Comparison of ENCODE assay signal across 9 mouse cellular contexts in genomic region chr17:25123979-25124378, GRCm38 (mm10). TPM values are rescaled to one million over a fixed set of nuclear protein-coding genes. Genes with fewer than 3 reads are reported as not detected.
DNase-seq lines count a peak whose midpoint lies in the region; ATAC-seq and TF ChIP-seq lines count a peak whose summit lies in the region.
"Had no signal": no experiment of that assay in that cellular context is flagged by ENCODE, and none has a peak within 500 bp of the region (broad histone marks: within the 10 kb centered on the region; RNA-seq: fewer than 3 reads in every experiment).

No protein-coding gene starts in this region.

- no peak for TF ChIP-seq EP300 in ES-Bruce4 (IDR thresholded peaks at IDR 0.05; ENCODE audit: insufficient read depth, low read depth, low read length)

- no peaks in the 10 kb centered on the region for H3K4me1 ChIP-seq in ES-Bruce4 (ENCODE audit: control insufficient read depth, insufficient read depth, low read length)
- H3K4me1 ChIP-seq: hindbrain, embryonic 15.5 days had no signal

- no peak for DNase-seq in layer of hippocampus, adult 2 months (ENCODE audit: low spot score in 2 of 2)
- DNase-seq in layer of hippocampus, adult 18-20 months (ENCODE audit: low spot score in 2 of 2), result no peak
- DNase-seq in brain, embryonic 14.5 days (ENCODE audit: low read depth), result no peak
- peak; percentile 38 to 52 for DNase-seq in natural killer cell, adult 2 months (ENCODE audit: low spot score in 2 of 2)
- DNase-seq in gastrocnemius, postnatal 25 days, result no peak

- no peak overlapping the region for H3K27ac ChIP-seq in layer of hippocampus, adult 2 months
- no peak overlapping the region for H3K27ac ChIP-seq in ES-Bruce4 (ENCODE audit: insufficient read depth, low read length)
- H3K27ac ChIP-seq: hindbrain, embryonic 15.5 days had no signal

- no peak for TF ChIP-seq POLR2A in ES-Bruce4 (IDR thresholded peaks at IDR 0.05; ENCODE audit: insufficient read depth, low read length)
- no peak for TF ChIP-seq POLR2A in brain, embryonic 14.5 days (IDR thresholded peaks at IDR 0.05; ENCODE audit: borderline replicate concordance, extremely low read depth, insufficient read depth, insufficient read length, poor library complexity, severe bottlenecking)

- no peak overlapping the region for H3K9ac ChIP-seq in ES-Bruce4 (ENCODE audit: low read depth, poor library complexity, severe bottlenecking)
- H3K9ac ChIP-seq: hindbrain, embryonic 15.5 days had no signal

- TF ChIP-seq CTCF in layer of hippocampus, adult 2 months (conservative IDR thresholded peaks at IDR 0.05), result peak; percentile 65
- TF ChIP-seq CTCF in ES-Bruce4 (IDR thresholded peaks at IDR 0.05; ENCODE audit: low read depth, low read length), result peak; percentile 74
- TF ChIP-seq CTCF in brain, embryonic 14.5 days (IDR thresholded peaks at IDR 0.05; ENCODE audit: borderline replicate concordance, extremely low read depth, insufficient read depth, insufficient read length), result peak; percentile 32; the same call in 1 of the 2 replicates

- ATAC-seq in megakaryocyte-erythroid progenitor cell, adult 5-6 weeks (replicated peaks; ENCODE audit: low FRiP score, low TSS enrichment, poor library complexity, severe bottlenecking), result no peak
- ATAC-seq: forebrain, embryonic 16.5 days had no signal

- no peak overlapping the region for H3K4me3 ChIP-seq in layer of hippocampus, adult 2 months
- no peak overlapping the region for H3K4me3 ChIP-seq in ES-Bruce4 (ENCODE audit: low read depth, low read length)
- H3K4me3 ChIP-seq: hindbrain, embryonic 15.5 days had no signal

- H3K36me3 ChIP-seq in ES-Bruce4 (ENCODE audit: control insufficient read depth, insufficient read depth, low read length, poor library complexity, severe bottlenecking), result no peaks in the 10 kb centered on the region
- H3K36me3 ChIP-seq: hindbrain, embryonic 15.5 days had no signal

- H3K9me3 ChIP-seq in ES-Bruce4 (replicated peaks; ENCODE audit: control insufficient read depth, insufficient read depth, low read length, poor library complexity, severe bottlenecking), result no peaks in the 10 kb centered on the region
- H3K9me3 ChIP-seq: hindbrain, embryonic 15.5 days had no signal

- H3K27me3 ChIP-seq in ES-Bruce4 (ENCODE audit: control insufficient read depth, insufficient read depth, low read length, poor library complexity, severe bottlenecking), result no peaks in the 10 kb centered on the region
- H3K27me3 ChIP-seq: hindbrain, embryonic 15.5 days had no signal

RNA-seq across cellular contexts. Expression of gene Ptx4, which starts 3.4 kb away (rescaled TPM):
- total RNA-seq in layer of hippocampus, adult 2 months (2021), result 1 to 10 TPM; 2.6 to 2.8 TPM
- 1 to 10 TPM; 2.0 to 2.6 TPM for total RNA-seq in layer of hippocampus, adult 18-20 months (2021)
- not detected in 2 replicates for polyA plus RNA-seq in ES-Bruce4 (2011; ENCODE audit: insufficient read depth, insufficient read length, low read depth, missing spikeins)
- 0.07 TPM in 1 of 2 replicates, not detected in the other for polyA plus RNA-seq in brain, embryonic 14.5 days (2012; rRNA removed)
- total RNA-seq in megakaryocyte-erythroid progenitor cell, adult 5-6 weeks (2014; fragmentation: Nextera tagmentation), result not detected in 2 replicates
- total RNA-seq in megakaryocyte-erythroid progenitor cell, adult 5-6 weeks (2017), result 2.4 TPM in 1 of 2 replicates, not detected in the other
- 1 to 10 TPM; 4.4 to 6.6 TPM for total RNA-seq in gastrocnemius, postnatal 25 days (2021)
- polyA plus RNA-seq: forebrain, embryonic 16.5 days; hindbrain, embryonic 15.5 days had no signal

RNA-seq across cellular contexts. Expression of gene Telo2, which starts 8.2 kb away (rescaled TPM):
- 10 to 100 TPM; 36.9 to 42.8 TPM for total RNA-seq in layer of hippocampus, adult 2 months (2021)
- 10 to 100 TPM; 29.9 to 35.3 TPM for total RNA-seq in layer of hippocampus, adult 18-20 months (2021)
- polyA plus RNA-seq in ES-Bruce4 (2011; ENCODE audit: insufficient read depth, insufficient read length, low read depth, missing spikeins), result 17.1 and 18.3 TPM in 2 replicates
- 40.9 and 41.6 TPM in 2 replicates for polyA plus RNA-seq in brain, embryonic 14.5 days (2012; rRNA removed)
- total RNA-seq in megakaryocyte-erythroid progenitor cell, adult 5-6 weeks (2014; fragmentation: Nextera tagmentation), result 53.3 and 77.5 TPM in 2 replicates
- 38.5 and 38.9 TPM in 2 replicates for total RNA-seq in megakaryocyte-erythroid progenitor cell, adult 5-6 weeks (2017)
- total RNA-seq in gastrocnemius, postnatal 25 days (2021), result 1 to 10 TPM; 5.8 to 5.9 TPM

RNA-seq across cellular contexts. Expression of gene Clcn7, which starts 9.2 kb away (rescaled TPM):
- total RNA-seq in layer of hippocampus, adult 2 months (2021), result 10 to 100 TPM; 53.5 to 55.7 TPM
- total RNA-seq in layer of hippocampus, adult 18-20 months (2021), result 10 to 100 TPM; 50.9 to 54.0 TPM
- 16.0 and 20.9 TPM in 2 replicates for polyA plus RNA-seq in ES-Bruce4 (2011; ENCODE audit: insufficient read depth, insufficient read length, low read depth, missing spikeins)
- 41.4 and 45.7 TPM in 2 replicates for polyA plus RNA-seq in brain, embryonic 14.5 days (2012; rRNA removed)
- total RNA-seq in megakaryocyte-erythroid progenitor cell, adult 5-6 weeks (2014; fragmentation: Nextera tagmentation), result 17.6 and 18.7 TPM in 2 replicates
- total RNA-seq in megakaryocyte-erythroid progenitor cell, adult 5-6 weeks (2017), result 5.9 and 10.9 TPM in 2 replicates
- 10 to 100 TPM; 11.7 to 13.1 TPM for total RNA-seq in gastrocnemius, postnatal 25 days (2021)

RNA-seq across cellular contexts. Expression of gene Ccdc154, which starts 38.3 kb away (rescaled TPM):
- under 1 TPM in 1 of 2 experiments, not detected in 1; 0.28 TPM for total RNA-seq in layer of hippocampus, adult 2 months (2021)
- under 1 TPM; 0.12 to 0.18 TPM for total RNA-seq in layer of hippocampus, adult 18-20 months (2021)
- polyA plus RNA-seq in ES-Bruce4 (2011; ENCODE audit: insufficient read depth, insufficient read length, low read depth, missing spikeins), result not detected in 2 replicates
- polyA plus RNA-seq in brain, embryonic 14.5 days (2012; rRNA removed), result not detected in 2 replicates
- 0.33 TPM in 1 of 2 replicates, not detected in the other for total RNA-seq in megakaryocyte-erythroid progenitor cell, adult 5-6 weeks (2014; fragmentation: Nextera tagmentation)
- total RNA-seq in megakaryocyte-erythroid progenitor cell, adult 5-6 weeks (2017), result not detected in 2 replicates
- not detected for total RNA-seq in gastrocnemius, postnatal 25 days (2021)
- polyA plus RNA-seq: forebrain, embryonic 16.5 days; hindbrain, embryonic 15.5 days had no signal

RNA-seq across cellular contexts. Expression of gene Tmem204, which starts 40.6 kb away (rescaled TPM):
- total RNA-seq in layer of hippocampus, adult 2 months (2021), result 1 to 10 TPM; 8.2 to 8.8 TPM
- total RNA-seq in layer of hippocampus, adult 18-20 months (2021), result 1 to 10 TPM; 7.4 to 9.2 TPM
- 0.70 TPM in 1 of 2 replicates, not detected in the other for polyA plus RNA-seq in ES-Bruce4 (2011; ENCODE audit: insufficient read depth, insufficient read length, low read depth, missing spikeins)
- polyA plus RNA-seq in brain, embryonic 14.5 days (2012; rRNA removed), result 9.6 and 10.5 TPM in 2 replicates
- not detected in 2 replicates for total RNA-seq in megakaryocyte-erythroid progenitor cell, adult 5-6 weeks (2014; fragmentation: Nextera tagmentation)
- not detected in 2 replicates for total RNA-seq in megakaryocyte-erythroid progenitor cell, adult 5-6 weeks (2017)
- 10 to 100 TPM in 1 of 2 experiments, 1 to 10 TPM in 1; 9.4 to 11.0 TPM for total RNA-seq in gastrocnemius, postnatal 25 days (2021)

Comparison
In these comparisons a context has a peak if more than half of its experiments do, and no peak if none do; other contexts are left out.
1. DNase-seq: peak in natural killer cell, adult 2 months (2 of 2); none in layer of hippocampus, adult 2 months (0 of 2), layer of hippocampus, adult 18-20 months (0 of 2), brain, embryonic 14.5 days (single experiment) and gastrocnemius, postnatal 25 days (single experiment).
2. RNA of gene Telo2, which starts 8.2 kb away (total RNA-seq): 38.5 to 77.5 TPM in megakaryocyte-erythroid progenitor cell, adult 5-6 weeks, 36.9 to 42.8 TPM in layer of hippocampus, adult 2 months and 29.9 to 35.3 TPM in layer of hippocampus, adult 18-20 months; 5.8 to 5.9 TPM in gastrocnemius, postnatal 25 days; every median in the first group is over 4 times any median in the second.
3. Peak in every context shown above with its lines, with median percentiles within 50 percentile points of each other: CTCF ChIP-seq.